Mouse (Mus musculus) kidney, postnatal 0 days (tissue): Measurements from ENCODE around the gene Spata31d1d. TPM values are rescaled to one million over a fixed set of nuclear protein-coding genes. Genes with fewer than 3 reads are reported as not detected.
"Not testable (repeated sequence)": the region's sequence is repeated elsewhere in the genome, so short reads cannot be mapped to it uniquely, and the experiment has no call there.

Source experiments
- ATAC-seq: fragments of 200-750 bp; cut with Nextera tagmentation; replicated peaks from 2 replicates; pipeline ENCODE4 v1.8.0; 2017; ENCODE audit warnings: low read depth, moderate number of reproducible peaks, moderate TSS enrichment, moderate library complexity; ENCODE audit not compliant: low FRiP score
- DNase-seq: peaks from one replicate; pipeline ENCODE4 v3.0.0-alpha.2; 2016; ENCODE audit warnings: low spot score
- H3K27ac ChIP-seq: fragments of 300-500 bp; sonication (generic); 2 replicates; pipeline ENCODE4 v1.5.1; 2014; ENCODE audit warnings: mild to moderate bottlenecking
- H3K27me3 ChIP-seq: fragments of 300-500 bp; sonication (generic); 2 replicates; pipeline ENCODE4 v1.6.1; 2014; ENCODE audit warnings: low read length, mixed read lengths; ENCODE audit not compliant: insufficient read depth
- H3K36me3 ChIP-seq: fragments of 300-500 bp; sonication (generic); 2 replicates; pipeline ENCODE4 v1.6.1; 2014; ENCODE audit warnings: low read length, mixed read lengths; ENCODE audit not compliant: insufficient read depth
- H3K4me1 ChIP-seq: fragments of 300-500 bp; sonication (generic); replicated peaks from 2 replicates; pipeline ENCODE4 v1.6.1; 2014; ENCODE audit warnings: antibody characterized with exemption, low read length, mixed read lengths; ENCODE audit not compliant: insufficient read depth
- H3K4me2 ChIP-seq: fragments of 300-500 bp; sonication (generic); 2 replicates; pipeline ENCODE4 v1.6.1; 2014; ENCODE audit warnings: mild to moderate bottlenecking, low read length, moderate library complexity, mixed read lengths
- H3K4me3 ChIP-seq: fragments of 300-500 bp; sonication (generic); replicated peaks from 2 replicates; pipeline ENCODE4 v1.5.1; 2014; ENCODE audit warnings: low read depth, low read length
- H3K9ac ChIP-seq: fragments of 300-500 bp; sonication (generic); 2 replicates; pipeline ENCODE4 v1.6.1; 2014; ENCODE audit warnings: low read depth, low read length
- H3K9me3 ChIP-seq: fragments of 300-500 bp; sonication (generic); replicated peaks from 2 replicates; pipeline ENCODE4 v1.6.1; 2016; ENCODE audit warnings: low read length, inconsistent platforms, mixed read lengths
- CTCF ChIP-seq: IDR thresholded peaks from 2 replicates; pipeline ENCODE4 v1.5.1; 2016; ENCODE audit warnings: antibody characterized with exemption, low read depth, mild to moderate bottlenecking, moderate library complexity
- WGBS: fragments of 180-500 bp; shearing (Covaris S2); extraction: QIAGEN DNeasy Blood & Tissue Kit; methylation state at CpG from one replicate; pipeline ENCODE4 v1.1.7; 2014; 5-methylcytosine and 5-hydroxymethylcytosine counted together
- polyA plus RNA-seq: library from polyadenylated mRNA; unstranded; fragments of >200 nt; fragmentation: Nextera tagmentation; extraction: Ambion mirVana; gene quantifications from 2 replicates; pipeline ENCODE4 v1.2.1, GENCODE M21; 2015

Gene Spata31d1d
- polyA plus RNA-seq, 1 experiment from 2014 or later: not detected

DNA sequence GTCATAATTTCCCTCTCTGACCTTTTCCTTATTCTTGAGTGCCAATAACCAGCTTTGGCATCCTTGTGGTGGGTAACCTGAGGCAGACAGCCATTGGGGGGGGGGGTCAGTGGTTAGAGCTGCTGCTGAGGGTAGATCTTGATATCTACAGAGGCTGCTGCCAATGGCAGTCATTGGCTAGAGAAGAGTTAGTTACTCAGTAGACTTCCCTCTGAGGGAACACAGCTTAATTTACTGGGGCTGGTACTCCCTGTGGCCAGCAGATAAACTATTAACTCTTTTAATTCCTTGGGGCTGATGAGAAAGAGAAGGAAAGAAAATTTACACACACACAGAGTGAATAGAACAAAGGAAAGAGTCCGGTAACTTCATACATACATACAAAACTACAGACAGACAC is 12.1 kb downstream of the Spata31d1d start:
- WGBS: 76% methylated on average over 1 of the region's 1 CpGs
- Histone ChIP-seq H3K4me1 (no peaks in the 10 kb centered on the region), H3K27me3 (no peaks in the 10 kb centered on the region), H3K9ac (no peak overlapping the region), H3K27ac (no peak overlapping the region), H3K4me3 (no peak overlapping the region), H3K4me2 (0 out of 2 replicates have a peak overlapping the region, but pooled peaks have one; percentile 5), H3K9me3 (no peaks in the 10 kb centered on the region), H3K36me3 (no peaks in the 10 kb centered on the region)
- DNase-seq (no peak), ATAC-seq (no peak)
- TF ChIP-seq CTCF: no peak

GRCm38 (mm10) chr13:59718857-59719440 is 12.6 kb downstream of the Spata31d1d start:
- not testable (repeated sequence) for ATAC-seq, H3K27ac ChIP-seq, H3K27me3 ChIP-seq, H3K9ac ChIP-seq, H3K4me3 ChIP-seq, H3K9me3 ChIP-seq, H3K4me1 ChIP-seq, H3K36me3 ChIP-seq
- H3K4me2 ChIP-seq: 0 out of 2 replicates have a peak overlapping the region, but pooled peaks have one; percentile 5
- WGBS: 29% methylated on average over 6 of the region's 6 CpGs
- peak; percentile 42 for DNase-seq

DNA sequence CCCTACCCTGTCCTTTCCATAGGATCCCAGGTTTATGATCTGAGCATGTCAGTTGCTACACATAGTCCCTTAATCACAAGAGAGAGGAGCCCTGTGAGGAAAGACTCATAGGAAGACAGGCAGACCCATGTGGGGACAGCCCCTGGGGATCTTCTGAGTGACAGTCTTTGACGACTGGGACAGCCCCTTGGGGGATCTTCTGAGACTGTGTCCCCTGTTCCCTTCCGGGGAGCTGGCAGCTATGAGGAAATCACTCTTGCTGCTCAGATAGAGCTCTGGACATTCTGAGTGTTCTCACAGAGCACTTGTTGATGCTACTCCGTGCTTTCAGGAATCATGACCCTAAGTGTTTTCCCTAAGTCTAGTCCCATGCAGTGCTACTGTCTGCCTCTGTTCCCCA is 17.8 kb downstream of the Spata31d1d start:
- TF ChIP-seq CTCF: no peak
- Histone ChIP-seq H3K36me3 (no peaks in the 10 kb centered on the region), H3K27ac (no peak overlapping the region), H3K4me2 (no peak overlapping the region), H3K4me3 (no peak overlapping the region), H3K4me1 (no peaks in the 10 kb centered on the region), H3K9ac (no peak overlapping the region), H3K9me3 (no peaks in the 10 kb centered on the region), H3K27me3 (no peaks in the 10 kb centered on the region)
- 44% methylated on average over 3 of the region's 3 CpGs for WGBS
- ATAC-seq: no peak
- no peak for DNase-seq

DNA sequence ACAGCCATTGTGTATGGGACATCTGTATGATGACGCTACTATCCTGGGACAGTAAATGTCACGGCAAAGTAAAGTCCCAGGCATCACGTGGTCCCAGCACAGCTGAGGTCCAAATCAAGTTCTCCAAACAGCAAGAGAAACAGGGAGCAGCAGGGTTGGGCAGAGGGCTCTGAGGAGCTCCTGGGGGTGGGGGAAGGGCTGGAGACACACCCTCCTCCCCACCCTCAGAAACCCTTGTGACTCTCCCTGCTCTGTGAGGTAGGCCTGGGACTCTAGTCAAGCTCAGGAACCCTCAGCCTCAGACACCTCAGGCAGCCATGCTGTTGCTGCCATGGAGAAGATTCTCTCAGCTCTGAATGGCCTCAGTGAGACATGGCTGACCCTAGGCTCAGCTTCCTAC is 19.6 kb downstream of the Spata31d1d start, which contains the start of gene Spata31d1b:
Gene Spata31d1b, plus strand, starts transcription at position 301 of the 400 bp plus-strand sequence.
- not testable (repeated sequence) for H3K9me3 ChIP-seq, ATAC-seq, H3K36me3 ChIP-seq, H3K4me2 ChIP-seq, H3K27ac ChIP-seq, H3K4me3 ChIP-seq, H3K27me3 ChIP-seq, H3K9ac ChIP-seq, DNase-seq, H3K4me1 ChIP-seq
- WGBS: 67% methylated on average over 3 of the region's 3 CpGs

- Histone ChIP-seq H3K36me3 (no peaks in the 10 kb centered on the region), H3K27me3 (no peaks in the 10 kb centered on the region), H3K9me3 (no peaks in the 10 kb centered on the region), H3K9ac (no peak within 1 kb of the TSS), H3K4me2 (no peak within 1 kb of the TSS), H3K4me1 (no peaks in the 10 kb centered on the region), H3K4me3 (no peak within 1 kb of the TSS), H3K27ac (no peak within 1 kb of the TSS)
- 90% methylated on average over 15 of the region's 15 CpGs for WGBS
- ATAC-seq (no peak), DNase-seq (no peak)
- no peak for TF ChIP-seq CTCF
These were observed 21.3 kb downstream of the Spata31d1d start, which contains the start of gene Spata31d1a for GRCm38 (mm10) chr13:59710230-59710629. Gene Spata31d1a (minus strand): TSS chr13:59710330.

GRCm38 (mm10) chr13:59704562-59704961 is 27.0 kb downstream of the Spata31d1d start:
- H3K4me1 ChIP-seq: no peaks in the 10 kb centered on the region
- no peaks in the 10 kb centered on the region for H3K9me3 ChIP-seq
- H3K4me3 ChIP-seq: no peak overlapping the region
- no peak overlapping the region for H3K27ac ChIP-seq
- peak; percentile 61 for TF ChIP-seq CTCF
- no peaks in the 10 kb centered on the region for H3K36me3 ChIP-seq
- WGBS: 37% methylated on average over 12 of the region's 12 CpGs
- H3K27me3 ChIP-seq: no peaks in the 10 kb centered on the region
- peak; percentile 70 for DNase-seq
- ATAC-seq: no peak; the same call in 1 of the 2 replicates
- H3K9ac ChIP-seq: no peak overlapping the region
- H3K4me2 ChIP-seq: peak overlapping the region; percentile 7; the same call in 1 of the 2 replicates

DNA sequence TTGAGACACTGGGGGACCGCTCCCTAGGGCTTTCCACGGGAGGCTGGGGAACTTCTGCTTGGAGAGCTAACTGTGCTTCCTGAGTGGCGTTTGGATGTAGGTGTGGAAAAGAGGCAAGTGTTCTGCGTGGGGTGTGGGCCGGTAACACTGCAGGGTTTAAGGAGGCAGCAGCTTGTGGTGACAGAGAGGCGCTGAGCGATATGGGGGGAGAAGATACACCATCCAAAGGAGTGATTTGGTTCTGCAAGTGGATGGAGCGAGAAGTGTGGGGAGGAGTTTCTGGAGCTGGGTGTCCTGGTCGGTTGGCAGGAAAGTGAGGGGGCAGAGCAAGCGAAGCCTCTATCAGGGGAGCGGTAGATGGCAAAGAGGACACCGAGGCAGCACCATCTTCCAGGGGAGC is 28.0 kb downstream of the Spata31d1d start:
- Histone ChIP-seq H3K36me3 (no peaks in the 10 kb centered on the region), H3K9me3 (no peaks in the 10 kb centered on the region), H3K4me1 (no peaks in the 10 kb centered on the region), H3K27me3 (no peaks in the 10 kb centered on the region), H3K4me2 (no peak overlapping the region), H3K4me3 (no peak overlapping the region), H3K9ac (no peak overlapping the region), H3K27ac (no peak overlapping the region)
- TF ChIP-seq CTCF: no peak
- no peak for DNase-seq
- ATAC-seq: no peak
- WGBS: 82% methylated on average over 12 of the region's 12 CpGs

GRCm38 (mm10) chr13:59700137-59700536 is 31.4 kb downstream of the Spata31d1d start:
- H3K4me1 ChIP-seq, ATAC-seq, DNase-seq, H3K9ac ChIP-seq, H3K27me3 ChIP-seq, H3K36me3 ChIP-seq, H3K9me3 ChIP-seq, H3K4me3 ChIP-seq, H3K4me2 ChIP-seq, H3K27ac ChIP-seq: not testable (repeated sequence)
- 57% methylated on average over 1 of the region's 1 CpGs for WGBS
